Mouse (Mus musculus): Measurements from ENCODE around the gene Nrsn1. TPM values are rescaled to one million over a fixed set of nuclear protein-coding genes. Genes with fewer than 3 reads are reported as not detected.
"Not testable (repeated sequence)": the region's sequence is repeated elsewhere in the genome, so short reads cannot be mapped to it uniquely, and the experiment has no call there.

Gene Nrsn1
- not detected for total RNA-seq (2021)
- long read RNA-seq, experiment 1: 0 reads
- long read RNA-seq, experiment 2: 0 reads

GRCm38 (mm10) chr13:25270402-25270801 lies at the start of gene Nrsn1:
Gene Nrsn1 (minus strand): TSS chr13:25270502.
- DNase-seq (ENCODE audit: low spot score): not testable (repeated sequence)

GRCm38 (mm10) chr13:25312059-25312458 lies 41.8 kb upstream of the Nrsn1 start:
- DNase-seq (ENCODE audit: low spot score): no peak

- no peak for DNase-seq (ENCODE audit: low spot score)
Observed at GRCm38 (mm10) chr13:25310068-25310467, 39.8 kb upstream of the Nrsn1 start.

GRCm38 (mm10) chr13:25288736-25289135 lies 18.4 kb upstream of the Nrsn1 start:
- no peak for DNase-seq (ENCODE audit: low spot score)

GRCm38 (mm10) chr13:25274934-25275565 lies 4.7 kb upstream of the Nrsn1 start:
- no peak for DNase-seq (ENCODE audit: low spot score)

GRCm38 (mm10) chr13:25272189-25272588 lies 1.9 kb upstream of the Nrsn1 start:
- DNase-seq (ENCODE audit: low spot score): no peak

- DNase-seq (ENCODE audit: low spot score): no peak
Observed at GRCm38 (mm10) chr13:25269569-25270268, 583 bp downstream of the Nrsn1 start.

GRCm38 (mm10) chr13:25269039-25269438 lies 1.3 kb downstream of the Nrsn1 start:
- no peak for DNase-seq (ENCODE audit: low spot score)

GRCm38 (mm10) chr13:25262748-25263147 lies 7.6 kb downstream of the Nrsn1 start:
- no peak for DNase-seq (ENCODE audit: low spot score)

GRCm38 (mm10) chr13:25257608-25258007 lies 12.7 kb downstream of the Nrsn1 start:
- DNase-seq (ENCODE audit: low spot score): no peak

GRCm38 (mm10) chr13:25254478-25255263 lies 15.6 kb downstream of the Nrsn1 start:
- no peak for DNase-seq (ENCODE audit: low spot score)

GRCm38 (mm10) chr13:25251893-25252292 lies 18.4 kb downstream of the Nrsn1 start:
- DNase-seq (ENCODE audit: low spot score): no peak

GRCm38 (mm10) chr13:25220186-25220787 lies 50.0 kb downstream of the Nrsn1 start:
- no peak for DNase-seq (ENCODE audit: low spot score)

- DNase-seq (ENCODE audit: low spot score): no peak
Observed at GRCm38 (mm10) chr13:25218394-25218793, 51.9 kb downstream of the Nrsn1 start.

- no peak for DNase-seq (ENCODE audit: low spot score)
Observed at GRCm38 (mm10) chr13:25206950-25207349, 63.4 kb downstream of the Nrsn1 start.

Other genes starting within 250 kb of the Nrsn1 start
- gene Dcdc2a, start 214.5 kb downstream of the Nrsn1 start, total RNA-seq (2021): under 1 TPM; 0.23 to 0.43 TPM